Mouse (Mus musculus) spleen, postnatal 36 days (tissue): ENCODE measurements around the gene Lemd1.

Experiments
- DNase-seq, 2 experiments: peaks; one replicate each; pipeline ENCODE4 v3.0.0; 2022; ENCODE audit warnings: low spot score in 2 of 2, mixed read lengths in 1 of 2

The Lemd1 gene

GRCm38 (mm10) chr1:132200562-132201510, 9.6 kb downstream of the Lemd1 start:
- no peak for DNase-seq

- no peak for DNase-seq
Observed at GRCm38 (mm10) chr1:132201511-132201860, 10.3 kb downstream of the Lemd1 start.

GRCm38 (mm10) chr1:132201936-132202335, 10.7 kb downstream of the Lemd1 start:
- DNase-seq: no peak

GRCm38 (mm10) chr1:132202771-132203170, 11.5 kb downstream of the Lemd1 start:
- no peak for DNase-seq

- no peak for DNase-seq
Observed at GRCm38 (mm10) chr1:132205958-132206357, 14.7 kb downstream of the Lemd1 start.

- no peak for DNase-seq
Observed at GRCm38 (mm10) chr1:132206828-132207227, 15.6 kb downstream of the Lemd1 start.

GRCm38 (mm10) chr1:132208154-132208553, 16.9 kb downstream of the Lemd1 start:
- DNase-seq: no peak

GRCm38 (mm10) chr1:132209400-132209799, 18.2 kb downstream of the Lemd1 start:
- DNase-seq: no peak

GRCm38 (mm10) chr1:132210922-132211321, 19.7 kb downstream of the Lemd1 start:
- no peak for DNase-seq

- DNase-seq: no peak
Observed at GRCm38 (mm10) chr1:132211672-132212071, 20.4 kb downstream of the Lemd1 start.

GRCm38 (mm10) chr1:132212218-132212617, 21.0 kb downstream of the Lemd1 start:
- DNase-seq: no peak

GRCm38 (mm10) chr1:132213076-132213475, 21.8 kb downstream of the Lemd1 start:
- no peak for DNase-seq

- DNase-seq: no peak
Observed at GRCm38 (mm10) chr1:132216276-132216675, 25.0 kb downstream of the Lemd1 start.

GRCm38 (mm10) chr1:132221627-132222026, 30.4 kb downstream of the Lemd1 start:
- DNase-seq: no peak

- DNase-seq: no peak
Observed at GRCm38 (mm10) chr1:132222166-132222565, 30.9 kb downstream of the Lemd1 start.

- DNase-seq: no peak
Observed at GRCm38 (mm10) chr1:132226297-132227080, 35.3 kb downstream of the Lemd1 start.

- DNase-seq: no peak
Observed at GRCm38 (mm10) chr1:132229667-132230066, 38.4 kb downstream of the Lemd1 start, which contains the start of gene Gm10188. Gene Gm10188, minus strand, starts transcription at chr1:132229767.

- no peak for DNase-seq
Observed at GRCm38 (mm10) chr1:132231470-132232274, 40.4 kb downstream of the Lemd1 start.

GRCm38 (mm10) chr1:132233566-132233965, 42.3 kb downstream of the Lemd1 start:
- DNase-seq: no peak

GRCm38 (mm10) chr1:132234757-132235273, 43.6 kb downstream of the Lemd1 start:
- no peak for DNase-seq

GRCm38 (mm10) chr1:132237585-132238159, 46.4 kb downstream of the Lemd1 start:
- peak; percentile 37 for DNase-seq
